Mouse (Mus musculus): ENCODE measurements at regions not wholly inside any gene's neighbourhood (a gene's known extent, or its start where the extent isn't known, plus 50 kb on each side); places are given as distances from the start of the nearest gene placed in this dataset.
"Not testable (repeated sequence)": the region's sequence is repeated elsewhere in the genome, so short reads cannot be mapped to it uniquely, and the experiment has no call there.

DNA sequence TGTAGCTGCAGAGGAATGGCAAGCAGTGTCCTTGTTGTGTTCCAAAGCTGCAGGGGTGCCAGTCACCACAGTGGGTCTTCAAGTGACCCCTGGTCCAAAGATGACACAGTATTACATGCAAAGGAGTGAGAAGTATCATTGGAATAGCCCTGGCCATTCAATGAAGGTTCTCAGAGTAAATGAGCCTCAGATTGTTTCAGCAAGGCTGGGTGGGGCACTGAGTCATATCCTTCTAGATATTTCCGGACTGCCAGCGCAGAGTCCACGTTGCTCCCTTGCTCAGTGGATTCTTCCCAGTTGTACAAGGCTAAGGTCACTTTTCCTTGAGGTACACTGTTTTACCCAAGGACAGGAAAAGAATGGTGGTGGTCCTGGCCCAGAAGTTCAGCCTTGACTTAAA lies 319.2 kb upstream of the Irx1 start:
- no peak for DNase-seq

DNA sequence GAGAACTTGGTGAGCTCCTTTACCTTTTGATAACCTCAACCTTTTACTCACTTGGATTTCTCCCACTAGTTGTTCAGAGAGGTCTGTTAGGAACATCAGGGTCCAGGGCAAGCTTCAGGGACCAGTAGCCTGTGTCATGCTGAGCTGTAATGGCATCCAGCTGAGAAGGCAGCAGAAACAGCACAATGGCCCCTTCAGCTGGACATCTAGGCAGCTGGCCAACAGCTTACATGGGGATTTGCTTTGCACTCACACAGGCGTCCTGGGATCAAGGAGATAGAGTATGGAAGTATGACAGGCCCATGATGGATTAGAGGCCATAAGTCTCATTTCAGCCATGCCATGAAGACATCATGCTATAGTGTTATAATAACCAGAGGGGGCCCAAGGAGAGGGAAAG lies 320.2 kb upstream of the Irx1 start:
- no peak for DNase-seq

DNA sequence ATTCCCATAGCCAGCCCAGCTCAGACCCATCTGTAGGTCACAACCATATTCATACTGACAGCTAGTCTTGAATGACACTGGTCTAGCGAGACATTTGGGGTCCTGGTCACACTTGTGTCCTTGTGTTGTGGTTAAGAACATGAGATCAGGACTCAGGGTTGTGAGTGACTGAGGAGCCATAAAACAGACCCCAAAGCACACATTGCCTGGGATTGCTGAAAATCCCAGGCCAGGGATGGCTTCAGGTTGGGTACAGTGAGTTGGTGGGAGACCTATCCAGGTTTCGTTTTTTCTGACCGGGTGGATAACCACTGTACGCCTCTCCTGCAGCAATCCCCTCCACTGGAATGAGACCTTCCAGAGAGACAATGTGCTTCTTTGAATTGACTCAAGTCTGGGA lies 322.8 kb upstream of the Irx1 start:
- no peak for DNase-seq

DNA sequence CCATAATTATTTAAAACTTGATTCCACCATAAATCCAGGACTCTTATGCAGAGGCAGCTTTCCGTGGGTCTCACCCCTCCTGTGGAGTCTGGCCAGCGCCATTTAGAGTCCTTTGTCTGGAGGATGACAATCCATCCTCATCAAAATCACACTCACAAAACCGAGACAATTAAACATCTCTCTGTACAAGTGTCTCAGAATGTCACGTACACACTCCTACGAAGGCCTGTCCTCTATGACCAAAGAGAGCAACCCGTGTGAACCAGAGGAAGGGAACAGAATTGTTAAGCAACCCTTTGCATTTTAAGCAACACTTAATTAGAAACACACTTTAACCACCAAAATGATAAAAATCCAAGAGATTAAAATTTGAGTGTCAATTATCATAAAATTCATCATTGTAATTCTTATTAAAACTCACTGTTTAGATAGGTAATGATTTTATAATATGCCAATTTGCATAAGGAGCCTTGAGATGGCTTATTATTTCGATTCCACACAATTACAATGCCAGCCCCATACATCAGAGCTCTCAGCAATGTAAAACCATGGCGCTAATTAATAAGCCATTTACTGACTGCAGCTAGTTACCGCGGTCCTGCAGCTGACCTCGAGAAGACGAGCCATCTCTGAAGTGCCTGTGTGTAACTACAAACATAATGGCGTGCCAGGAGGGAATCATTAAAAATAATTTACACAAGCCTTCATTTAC lies 325.0 kb upstream of the Irx1 start:
- DNase-seq, result no peak

DNA sequence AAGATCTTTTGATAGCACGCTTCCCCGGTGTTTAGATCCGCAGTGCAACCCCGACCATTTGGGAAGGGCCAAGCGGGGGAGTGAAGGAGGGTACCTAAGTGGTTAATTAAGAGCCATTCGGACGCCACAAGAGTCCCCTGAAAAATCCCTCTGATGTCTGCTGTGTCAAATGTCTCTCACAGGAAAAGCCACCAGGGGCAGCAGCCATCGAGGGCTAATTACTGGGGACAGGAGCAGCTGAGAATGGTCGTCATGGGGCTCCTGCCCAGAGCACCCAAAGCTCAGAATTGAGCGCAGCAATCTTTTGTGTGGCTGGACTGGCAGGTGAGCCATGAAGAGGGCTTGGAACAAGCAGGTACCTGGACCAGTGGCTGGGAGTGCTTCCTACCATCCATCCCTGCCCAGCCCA lies 325.6 kb upstream of the Irx1 start:
- no peak for DNase-seq

DNA sequence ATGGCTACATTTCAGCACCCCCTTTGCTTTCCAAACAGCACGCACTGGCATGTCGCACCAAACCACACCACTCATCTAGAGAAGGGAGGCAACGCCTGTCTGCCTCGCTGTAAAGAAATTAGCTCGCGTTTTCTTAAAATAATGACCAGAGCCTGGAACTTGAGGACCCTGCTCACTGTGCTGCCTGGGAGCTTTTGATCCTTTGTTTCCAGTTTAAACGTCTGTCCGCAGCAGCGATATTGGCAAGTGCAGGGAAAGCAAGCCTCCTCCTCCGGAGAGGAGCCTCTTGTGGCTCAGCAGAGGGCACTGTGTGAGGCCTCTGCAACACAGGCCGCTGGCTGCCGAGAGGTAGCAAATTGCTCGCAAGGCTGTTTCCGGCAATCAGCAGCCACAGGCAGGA lies 328.8 kb upstream of the Irx1 start:
- no peak for DNase-seq

DNA sequence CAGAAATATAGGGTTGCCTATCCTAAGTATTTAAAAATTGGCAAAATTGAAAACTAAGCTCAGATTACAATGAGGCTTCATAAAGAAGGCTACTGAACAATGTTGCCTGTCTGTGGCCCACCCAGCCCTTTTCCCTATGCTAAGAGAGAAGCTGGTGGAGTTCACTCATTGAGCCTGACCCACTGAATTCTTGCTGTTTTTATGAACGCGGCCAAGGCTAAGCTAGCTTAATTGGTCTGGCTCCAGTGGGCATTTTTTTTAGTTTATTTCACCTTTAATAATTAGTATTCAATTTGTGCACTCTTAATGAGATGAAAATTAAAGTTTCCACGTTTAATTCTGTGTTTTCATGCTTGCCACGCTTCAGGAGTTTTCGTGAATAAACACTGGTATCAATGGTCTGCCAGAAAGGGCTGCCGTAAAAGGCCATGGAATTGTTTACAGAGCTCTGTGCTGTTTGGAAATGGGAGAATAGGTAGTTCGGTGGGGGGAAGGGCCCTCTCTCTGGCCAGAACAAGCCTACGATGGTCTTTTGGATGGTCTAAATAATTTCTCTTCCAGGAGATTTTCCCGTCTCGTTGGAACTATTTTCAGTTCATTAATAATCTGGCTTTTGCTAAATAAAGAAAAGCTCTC lies 329.7 kb upstream of the Irx1 start:
- no peak for DNase-seq

DNA sequence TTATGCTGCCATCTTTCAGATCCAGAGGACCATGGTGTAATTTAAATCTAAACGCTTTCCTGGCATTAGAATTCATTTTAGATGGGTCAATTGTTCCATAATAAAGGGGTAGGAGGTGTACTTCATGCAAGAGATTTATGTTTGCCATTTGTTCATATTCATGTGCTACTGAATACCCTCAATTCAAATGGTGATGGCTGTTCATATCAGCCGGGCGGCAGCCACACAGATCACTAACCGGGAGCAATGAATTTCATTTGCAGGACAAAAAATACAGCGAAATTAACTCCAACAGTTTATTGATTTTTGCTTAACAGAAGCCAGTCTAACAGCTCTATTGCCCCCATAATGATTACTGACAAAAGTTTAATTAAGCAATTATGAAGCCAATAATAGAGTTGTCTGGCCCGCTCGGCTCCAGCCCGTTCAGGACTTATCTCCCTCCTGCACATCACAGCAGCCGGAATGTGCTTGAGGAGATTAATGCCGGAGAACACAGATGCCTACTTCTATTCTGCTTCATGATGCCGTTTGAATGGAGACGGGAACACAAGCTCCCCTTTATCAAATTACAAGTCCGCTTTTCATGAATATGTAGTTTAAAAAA lies 330.3 kb upstream of the Irx2 start:
- DNase-seq, result no peak

DNA sequence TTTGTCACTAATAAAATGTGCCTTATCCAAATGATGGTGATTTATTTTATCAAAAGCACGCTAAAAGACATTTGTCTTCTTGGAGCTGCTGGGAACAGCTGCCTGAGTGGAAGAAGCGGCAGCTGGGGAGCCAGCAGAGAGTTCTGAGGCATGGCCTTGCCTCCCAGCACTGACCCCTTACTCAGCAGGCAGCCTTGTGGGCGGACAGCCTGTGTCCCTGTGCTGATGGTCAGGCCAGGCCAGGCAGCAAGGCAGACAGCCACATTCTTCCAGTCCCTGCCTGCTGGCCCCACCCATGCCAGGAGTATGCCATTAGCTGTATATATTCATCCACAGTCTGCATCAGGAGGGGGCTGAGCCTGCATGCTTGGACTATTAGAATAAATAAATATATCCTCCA lies 329.0 kb upstream of the Irx2 start:
- DNase-seq, result no peak

DNA sequence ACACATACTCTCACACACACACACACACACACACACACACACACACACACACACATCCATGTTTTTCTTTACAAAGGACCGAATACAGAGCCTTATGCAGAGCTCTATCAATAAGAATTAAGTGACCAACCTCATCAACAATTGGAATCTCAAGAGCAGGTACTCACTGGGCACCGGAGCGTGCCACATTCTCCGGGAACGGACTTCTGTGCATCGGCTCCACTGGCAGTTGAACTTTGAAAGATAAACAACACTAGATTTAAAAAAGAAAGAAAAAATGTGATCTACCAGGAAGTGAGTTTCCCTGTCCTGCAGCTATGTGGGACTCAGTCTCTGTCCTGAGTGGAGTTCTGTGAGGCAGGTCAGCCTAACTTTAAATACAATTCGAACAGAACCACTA lies 327.5 kb upstream of the Irx2 start:
- DNase-seq, result no peak

DNA sequence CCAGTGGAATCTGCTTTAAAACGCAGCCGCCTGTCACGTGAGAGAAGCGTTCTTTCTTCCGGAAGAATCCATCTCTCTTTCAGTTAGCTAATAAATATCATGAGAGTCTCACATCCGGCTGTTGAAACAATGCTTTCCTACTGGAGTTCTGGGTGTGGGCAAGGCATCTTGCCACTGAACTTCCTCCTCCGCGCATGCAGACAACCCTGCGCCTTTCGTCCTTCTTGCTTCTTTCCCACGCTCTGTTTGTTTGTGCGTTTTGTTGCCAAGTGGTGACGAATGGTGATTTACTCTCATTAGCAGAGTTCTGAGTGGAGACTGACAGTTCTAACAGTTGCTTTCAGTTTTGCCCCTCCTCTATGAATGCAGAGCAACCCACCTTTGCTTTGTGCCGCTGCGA lies 326.8 kb upstream of the Irx2 start:
- no peak for DNase-seq

DNA sequence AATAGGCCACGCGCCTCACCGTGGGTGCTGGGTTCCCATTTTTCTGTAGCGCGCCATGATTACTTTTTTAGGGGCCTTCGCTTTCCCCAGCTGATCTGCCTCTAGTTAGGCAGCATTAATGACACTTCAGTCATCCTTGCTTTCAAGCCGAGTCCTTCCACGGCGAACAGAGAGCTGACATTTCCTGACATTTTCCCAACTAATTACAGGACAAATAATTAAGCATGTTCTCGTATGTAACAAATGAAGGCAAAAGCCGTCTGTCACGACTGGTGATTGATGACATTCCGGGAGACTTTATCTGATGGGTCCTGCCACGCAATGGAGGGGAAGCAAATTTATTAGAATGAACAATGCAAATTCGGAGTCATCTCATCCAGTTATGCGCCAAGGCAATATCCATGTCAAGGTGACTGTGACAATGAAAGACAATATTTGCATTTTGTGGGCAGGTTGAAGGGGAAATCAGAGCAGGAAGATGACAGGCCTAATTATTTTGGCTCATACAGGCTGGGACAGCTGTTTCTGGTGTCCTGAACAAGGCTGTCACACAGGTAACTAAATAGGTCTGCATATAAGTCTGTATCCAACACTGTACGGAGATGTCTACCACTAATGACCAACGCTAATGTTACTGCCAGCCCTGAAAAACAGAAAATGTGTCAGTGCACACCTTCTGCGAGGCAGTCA lies 326.0 kb upstream of the Irx2 start:
- no peak for DNase-seq

DNA sequence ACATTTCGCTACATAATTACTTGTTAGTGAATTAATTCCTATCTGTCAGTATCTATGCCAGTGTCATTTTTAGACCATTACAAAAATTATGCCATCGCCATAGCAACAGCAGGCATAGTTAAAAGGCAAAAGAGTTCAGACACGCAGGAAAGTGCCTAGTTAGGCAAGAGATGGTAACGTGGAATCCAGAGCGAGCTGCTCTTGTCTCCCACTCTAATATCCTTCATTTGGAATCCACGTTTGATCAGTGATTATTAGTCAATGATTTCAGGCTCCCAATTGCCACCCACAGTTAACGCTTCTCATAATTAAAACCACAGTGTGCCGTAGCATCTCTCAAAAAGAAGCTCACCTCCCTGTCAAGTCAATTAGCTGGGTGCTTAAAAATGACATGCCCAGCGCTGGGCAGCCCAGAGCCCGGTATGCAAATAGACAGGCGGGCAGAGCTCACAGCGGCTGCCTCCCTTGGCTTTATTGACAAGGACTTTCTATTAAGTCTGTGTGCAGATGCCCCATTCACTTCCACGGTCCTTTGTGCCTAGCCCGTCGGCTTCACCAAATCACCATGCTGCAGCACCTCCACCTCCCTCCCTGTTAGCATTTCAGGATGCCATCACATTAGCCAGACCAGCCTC lies 325.4 kb upstream of the Irx2 start:
- DNase-seq, result no peak

DNA sequence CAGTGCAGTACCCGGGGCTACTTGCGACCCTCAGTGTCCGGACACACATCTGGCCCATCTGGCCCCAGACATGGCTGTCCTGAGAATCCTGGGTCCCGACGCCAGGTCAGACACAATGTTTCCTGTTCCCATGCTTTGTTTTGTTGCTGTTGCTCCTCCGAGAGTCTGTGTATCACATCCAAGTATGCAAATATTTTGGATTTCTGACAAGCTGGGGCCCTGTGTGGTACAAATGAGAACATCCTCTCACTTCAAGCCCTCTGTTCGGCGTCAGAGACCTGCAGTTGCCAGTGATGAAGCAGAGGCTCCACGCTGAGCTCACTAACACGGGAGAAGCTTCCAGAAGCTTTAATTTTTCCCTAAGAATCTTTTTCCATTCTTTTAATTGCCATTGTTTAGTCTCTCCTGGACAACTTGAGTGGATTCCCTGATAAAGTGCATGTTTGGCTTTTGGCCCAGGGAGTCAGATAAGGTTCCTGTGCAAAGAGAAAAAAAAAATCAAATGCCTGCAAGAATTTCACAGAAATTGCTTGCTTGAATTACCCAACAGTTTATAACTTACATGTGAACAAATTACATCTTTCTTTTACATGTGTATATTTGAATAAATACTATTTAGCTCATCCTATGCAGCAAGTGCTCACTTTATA lies 304.5 kb upstream of the Irx2 start:
- DNase-seq, result no peak

DNA sequence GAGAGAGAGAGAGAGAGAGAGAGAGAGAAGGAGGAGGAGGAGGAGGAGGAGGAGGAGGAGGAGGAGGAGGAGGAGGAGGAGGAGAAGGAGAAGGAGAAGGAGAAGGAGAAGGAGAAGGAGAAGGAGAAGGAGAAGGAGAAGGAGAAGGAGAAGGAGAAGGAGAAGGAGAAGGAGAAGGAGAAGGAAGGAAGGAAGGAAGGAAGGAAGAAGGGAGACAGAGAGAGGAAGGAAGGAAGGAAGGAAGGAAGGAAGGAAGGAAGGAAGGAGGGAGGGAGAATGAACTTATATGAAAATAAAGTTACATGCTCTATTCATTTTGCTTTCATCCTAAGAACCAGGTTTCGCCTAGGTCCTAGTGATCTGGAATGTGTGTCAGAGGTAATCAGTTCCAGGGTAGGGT lies 302.4 kb upstream of the Irx2 start:
- not testable (repeated sequence) for DNase-seq

DNA sequence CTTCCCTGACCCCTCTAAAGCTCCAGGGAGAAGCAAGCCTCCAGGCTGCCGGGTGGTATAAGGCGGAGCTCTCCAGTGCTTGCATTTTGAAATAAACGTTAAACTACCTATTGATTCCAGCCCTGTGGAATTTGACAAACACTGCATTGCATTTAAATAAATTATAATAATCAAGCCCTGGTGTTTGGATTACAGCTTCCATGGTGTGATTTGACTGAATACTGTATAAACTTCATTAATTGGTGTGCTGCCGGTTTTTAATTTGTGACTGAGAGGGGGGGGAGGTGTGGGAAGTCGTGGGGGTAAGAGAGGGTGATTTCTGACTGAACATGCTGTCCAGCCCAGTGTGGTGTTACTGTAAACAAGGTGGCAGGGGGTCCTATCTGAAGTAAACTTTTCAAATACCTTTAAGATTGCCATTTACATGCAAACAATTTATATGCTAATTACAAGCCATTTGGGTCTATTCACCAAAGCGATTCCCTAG lies 282.9 kb upstream of the Irx2 start:
- DNase-seq, result no peak

DNA sequence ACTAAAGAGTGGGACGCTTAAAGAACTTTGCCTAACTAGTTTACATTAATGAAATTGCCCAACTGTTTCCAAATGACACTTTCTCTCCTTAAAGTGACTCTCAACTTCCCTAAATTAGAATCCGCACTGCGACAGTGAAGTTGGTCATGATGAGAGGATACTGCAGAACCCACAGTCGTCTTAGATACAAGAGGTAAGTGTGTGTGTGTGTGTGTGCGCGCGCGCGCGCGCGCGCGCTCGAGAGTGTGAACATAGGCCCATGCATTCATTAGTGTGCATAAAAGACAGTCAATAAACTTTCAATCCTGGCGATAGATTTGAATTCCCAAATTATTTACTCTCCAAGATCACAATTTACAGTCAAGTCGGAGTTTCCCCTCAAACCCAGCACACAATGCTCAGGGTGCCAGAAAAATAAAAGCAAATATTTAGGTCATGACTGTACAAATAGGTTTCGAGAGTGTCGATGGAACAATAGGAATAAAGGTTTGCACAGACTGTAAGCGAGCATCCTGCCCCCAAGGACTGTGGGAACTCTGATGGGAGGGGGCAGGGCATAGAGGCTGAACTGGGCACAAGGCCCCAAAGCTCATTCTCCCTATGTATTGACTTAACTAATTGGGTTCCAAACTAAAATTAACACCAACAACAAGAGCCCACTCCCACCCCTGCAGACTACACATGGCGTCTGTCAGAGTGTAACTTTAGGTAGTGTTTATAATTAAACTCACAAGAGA lies 282.2 kb upstream of the Irx2 start:
- DNase-seq, result no peak

DNA sequence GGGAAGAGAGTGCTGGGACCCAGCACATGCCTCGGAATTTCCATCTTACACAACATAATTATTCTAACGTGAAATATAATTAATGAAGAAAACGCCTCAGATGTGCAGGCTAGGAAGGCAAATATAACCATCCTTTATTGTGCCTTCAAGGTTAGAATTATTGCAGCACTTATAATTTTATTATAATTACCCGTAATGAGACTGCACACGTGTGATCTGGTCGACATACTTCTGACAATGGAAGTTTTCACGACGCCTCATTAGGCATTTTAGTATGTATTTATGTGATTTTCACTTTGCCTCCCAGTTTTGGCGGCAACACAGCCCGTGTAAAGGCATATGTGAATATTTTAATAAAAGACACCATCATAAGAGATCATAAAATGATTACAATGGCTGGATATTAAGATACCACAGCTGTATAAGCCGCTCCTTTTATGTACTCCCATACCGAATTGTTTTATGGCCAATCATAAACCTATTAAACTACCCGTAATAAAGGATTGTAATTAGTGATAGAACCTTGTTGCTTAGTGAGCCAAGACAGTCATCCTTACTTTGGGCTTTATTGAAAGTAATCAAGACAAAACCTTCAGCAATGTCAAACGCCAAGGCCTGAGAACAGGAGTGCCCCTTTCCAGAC lies 281.6 kb upstream of the Irx2 start:
- no peak for DNase-seq

DNA sequence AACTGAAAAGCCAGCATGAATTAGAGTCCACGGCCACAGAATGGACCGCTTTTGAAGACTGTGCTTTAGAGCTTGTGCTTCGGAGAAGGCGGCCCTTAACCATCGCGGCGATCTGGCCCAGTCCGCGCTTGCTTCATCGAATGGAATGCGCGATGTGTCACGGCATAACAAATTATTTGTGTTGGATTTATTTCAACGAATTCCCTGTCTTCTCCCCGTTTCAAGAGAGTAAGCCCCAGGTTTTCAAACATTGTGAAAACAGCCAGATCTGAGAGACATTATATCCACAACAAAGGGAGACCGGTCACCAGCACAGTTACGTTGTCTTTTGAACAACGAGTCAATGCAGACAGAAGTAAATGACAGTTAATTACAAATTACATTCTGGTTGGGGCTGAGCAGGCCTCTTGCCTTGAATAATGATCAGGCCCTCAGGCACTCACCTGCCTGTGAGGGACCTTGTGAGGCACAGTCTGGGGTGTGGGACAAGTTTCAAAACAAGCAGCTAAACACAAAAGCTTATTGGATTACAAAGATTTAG lies 275.9 kb upstream of the Irx2 start:
- no peak for DNase-seq

DNA sequence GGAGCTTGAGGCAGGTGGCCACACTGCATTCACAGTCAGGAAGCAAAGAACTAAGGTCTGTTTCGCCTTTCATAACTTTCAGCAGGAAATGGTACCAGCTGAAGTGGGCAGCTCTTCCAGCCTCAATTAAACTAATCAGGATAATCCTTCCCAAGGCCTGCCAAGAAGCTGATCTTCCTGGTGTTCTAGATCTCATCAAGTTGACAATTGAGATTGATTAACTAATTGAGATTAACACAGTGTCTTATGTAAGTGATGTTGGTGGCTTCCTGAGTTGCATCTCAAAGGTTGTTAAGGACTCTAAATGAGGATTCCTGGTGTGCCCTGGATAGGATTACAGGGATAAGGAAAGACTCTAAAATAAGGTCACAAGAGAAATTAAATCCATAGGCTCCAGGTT lies 273.3 kb upstream of the Irx2 start:
- no peak for DNase-seq

DNA sequence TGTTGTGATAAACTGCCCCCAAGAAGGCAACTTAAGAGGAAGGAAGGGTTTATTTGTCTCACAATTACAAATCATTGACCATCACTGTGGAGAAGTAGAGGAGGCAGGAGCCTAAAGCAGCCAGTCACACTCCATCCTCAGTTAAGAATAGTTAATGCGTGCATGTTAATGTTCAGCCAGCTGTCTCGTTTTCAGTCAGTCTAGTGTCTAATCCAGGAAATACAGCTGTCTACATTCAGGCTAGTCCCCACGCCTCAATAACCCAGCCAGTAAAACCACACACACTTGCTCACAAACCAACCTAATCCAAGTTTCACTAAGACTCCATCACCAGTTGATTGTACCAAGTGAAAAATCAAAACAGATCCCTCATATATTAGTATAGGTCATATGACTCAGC lies 272.8 kb upstream of the Irx2 start:
- no peak for DNase-seq
